Mouse (Mus musculus) hindbrain, embryonic 14.5 days (tissue): ENCODE results near the gene Gla. TPM values are rescaled to one million over a fixed set of nuclear protein-coding genes. Genes with fewer than 3 reads are reported as not detected.

ENCODE experiments used
- ATAC-seq: fragments of 200-750 bp; cut with Nextera tagmentation; 2 replicates; pipeline ENCODE4 v1.8.0; 2017; ENCODE audit warnings: moderate number of reproducible peaks, mild to moderate bottlenecking, moderate TSS enrichment, moderate library complexity; ENCODE audit not compliant: low FRiP score
- DNase-seq: peaks from one replicate; pipeline ENCODE4 v3.0.0-alpha.2; 2015; ENCODE audit warnings: low spot score
- H3K27ac ChIP-seq: fragments of 300-500 bp; sonication (generic); 2 replicates; pipeline ENCODE4 v1.5.1; 2014; ENCODE audit warnings: mild to moderate bottlenecking, moderate library complexity
- H3K27me3 ChIP-seq: fragments of 300-500 bp; sonication (generic); 2 replicates; pipeline ENCODE4 v1.6.1; 2014; ENCODE audit warnings: mild to moderate bottlenecking, low read length, mixed read lengths; ENCODE audit not compliant: control insufficient read depth, insufficient read depth
- H3K36me3 ChIP-seq: fragments of 300-500 bp; sonication (generic); replicated peaks from 2 replicates; pipeline ENCODE4 v1.6.1; 2014; ENCODE audit not compliant: control insufficient read depth, insufficient read depth
- H3K4me1 ChIP-seq: fragments of 300-500 bp; sonication (generic); replicated peaks from 2 replicates; pipeline ENCODE4 v1.6.1; 2014; ENCODE audit warnings: antibody characterized with exemption, low read length, mixed read lengths; ENCODE audit not compliant: control insufficient read depth, insufficient read depth
- H3K4me2 ChIP-seq: fragments of 300-500 bp; sonication (generic); replicated peaks from 2 replicates; pipeline ENCODE4 v1.6.1; 2014; ENCODE audit warnings: mild to moderate bottlenecking, moderate library complexity
- H3K4me3 ChIP-seq: fragments of 300-500 bp; sonication (generic); replicated peaks from 2 replicates; pipeline ENCODE4 v1.5.1; 2014; ENCODE audit warnings: mild to moderate bottlenecking, low read length
- H3K9ac ChIP-seq: fragments of 300-500 bp; sonication (generic); 2 replicates; pipeline ENCODE4 v1.6.1; 2014
- H3K9me3 ChIP-seq: fragments of 300-500 bp; sonication (generic); 2 replicates; pipeline ENCODE4 v1.6.1; 2016; ENCODE audit warnings: low read length; ENCODE audit not compliant: control insufficient read depth
- WGBS: fragments of 180-500 bp; shearing (Covaris S2); extraction: QIAGEN DNeasy Blood & Tissue Kit; methylation state at CpG from one replicate; pipeline ENCODE4 v1.1.7; 2014; 5-methylcytosine and 5-hydroxymethylcytosine counted together
- polyA plus RNA-seq: library from polyadenylated mRNA; unstranded; fragments of >200 nt; fragmentation: Nextera tagmentation; extraction: Ambion mirVana; gene quantifications from 2 replicates; pipeline ENCODE4 v1.2.1, GENCODE M21; 2014

Gene Gla
- polyA plus RNA-seq, 1 experiment from 2014 or later = 2.4 TPM

DNA sequence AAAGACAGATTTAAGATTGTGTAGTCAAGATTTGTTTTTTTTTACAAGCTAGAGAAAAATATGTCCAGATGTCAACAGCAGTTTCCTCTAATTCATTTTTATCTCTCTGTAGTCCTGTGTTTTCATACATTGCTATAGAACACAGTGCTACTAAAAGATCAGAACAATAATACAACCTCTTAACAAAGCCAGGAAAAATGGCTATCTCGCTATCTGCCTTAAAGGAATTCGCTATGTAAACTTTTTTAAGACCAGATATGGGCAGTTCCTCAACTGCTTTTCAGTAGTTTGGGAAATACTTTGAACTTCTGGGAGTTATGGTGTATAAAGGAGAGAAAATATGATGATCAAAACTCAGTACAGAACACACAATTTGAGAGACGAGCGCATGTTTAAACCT lies 22.4 kb upstream of the Gla start:
- Histone ChIP-seq H3K4me3 (no peak overlapping the region), H3K9me3 (no peaks in the 10 kb centered on the region), H3K27ac (no peak overlapping the region), H3K36me3 (no peaks in the 10 kb centered on the region), H3K4me2 (no peak overlapping the region), H3K27me3 (no peaks in the 10 kb centered on the region), H3K4me1 (peaks cover 11% of the 10 kb centered on the region; the same call in 1 of the 2 replicates), H3K9ac (no peak overlapping the region)
- DNase-seq = no peak
- ATAC-seq = no peak
- 89% methylated on average over 4 of the region's 4 CpGs for WGBS

DNA sequence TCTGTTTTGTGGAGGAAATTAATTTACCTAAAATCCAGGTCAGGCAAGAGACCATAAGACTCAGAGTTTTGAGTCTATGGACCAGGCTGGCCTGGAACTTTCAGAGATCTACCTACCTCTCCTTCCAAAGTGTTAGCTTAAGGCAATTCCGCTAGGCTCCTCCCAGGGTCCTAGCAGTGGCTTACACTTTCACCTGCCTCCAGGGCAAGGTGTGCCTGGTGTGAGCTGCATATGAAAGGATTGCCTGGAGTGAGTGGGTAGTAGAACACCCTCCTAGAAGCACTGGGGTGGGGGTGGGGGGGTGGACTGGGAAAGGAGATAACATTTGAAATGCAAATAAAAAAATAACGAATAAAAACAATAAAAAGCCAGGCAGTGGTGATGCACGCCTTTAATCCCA lies 20.8 kb upstream of the Gla start:
- no peaks in the 10 kb centered on the region for H3K36me3 ChIP-seq
- ATAC-seq (no peak), DNase-seq (no peak)
- H3K4me2 ChIP-seq = no peak overlapping the region
- H3K27ac ChIP-seq = no peak overlapping the region
- H3K4me3 ChIP-seq = no peak overlapping the region
- H3K9ac ChIP-seq = no peak overlapping the region
- 78% methylated on average over 3 of the region's 3 CpGs for WGBS
- H3K9me3 ChIP-seq = no peaks in the 10 kb centered on the region
- no peaks in the 10 kb centered on the region for H3K27me3 ChIP-seq
- H3K4me1 ChIP-seq = peaks cover 11% of the 10 kb centered on the region; the same call in 1 of the 2 replicates

DNA sequence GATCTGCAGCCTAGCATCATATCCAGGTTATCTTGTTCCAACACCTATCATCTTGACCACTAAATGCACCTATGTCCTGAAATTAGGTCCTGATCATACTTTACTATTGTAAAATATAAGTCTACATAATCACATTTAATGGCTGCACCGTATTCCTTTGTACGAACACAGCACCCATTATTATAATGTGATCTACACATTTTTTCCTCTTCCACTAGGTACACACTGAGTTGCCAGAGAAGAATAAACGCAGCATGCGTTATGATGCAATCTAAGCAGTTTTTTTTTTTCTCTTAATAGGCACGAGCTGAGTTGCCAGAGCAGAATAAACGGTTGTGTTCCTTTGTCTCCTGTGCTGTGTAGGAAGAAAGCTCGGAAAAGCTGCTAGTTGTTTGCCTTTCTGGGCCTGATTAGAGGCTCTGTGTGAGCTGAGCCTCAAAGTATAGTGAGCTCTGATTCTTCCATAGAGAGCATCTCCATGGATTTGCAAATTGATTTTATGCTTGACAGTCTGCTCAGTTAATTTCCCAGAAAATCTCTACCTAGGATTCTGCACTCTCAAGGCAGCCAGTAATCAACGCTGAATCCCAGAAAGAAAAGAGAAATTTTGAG lies 19.4 kb upstream of the Gla start:
- no peak overlapping the region for H3K4me3 ChIP-seq
- H3K27ac ChIP-seq = peak overlapping the region; percentile 82
- DNase-seq (peak; percentile 40), ATAC-seq (peak; percentile 82)
- peak overlapping the region; percentile 44; the same call in 1 of the 2 replicates for H3K9ac ChIP-seq
- no peak overlapping the region for H3K4me2 ChIP-seq
- 29% methylated on average over 8 of the region's 8 CpGs for WGBS
- no peaks in the 10 kb centered on the region for H3K27me3 ChIP-seq
- no peaks in the 10 kb centered on the region for H3K9me3 ChIP-seq
- peaks cover 11% of the 10 kb centered on the region; the same call in 1 of the 2 replicates for H3K4me1 ChIP-seq
- H3K36me3 ChIP-seq = no peaks in the 10 kb centered on the region

DNA sequence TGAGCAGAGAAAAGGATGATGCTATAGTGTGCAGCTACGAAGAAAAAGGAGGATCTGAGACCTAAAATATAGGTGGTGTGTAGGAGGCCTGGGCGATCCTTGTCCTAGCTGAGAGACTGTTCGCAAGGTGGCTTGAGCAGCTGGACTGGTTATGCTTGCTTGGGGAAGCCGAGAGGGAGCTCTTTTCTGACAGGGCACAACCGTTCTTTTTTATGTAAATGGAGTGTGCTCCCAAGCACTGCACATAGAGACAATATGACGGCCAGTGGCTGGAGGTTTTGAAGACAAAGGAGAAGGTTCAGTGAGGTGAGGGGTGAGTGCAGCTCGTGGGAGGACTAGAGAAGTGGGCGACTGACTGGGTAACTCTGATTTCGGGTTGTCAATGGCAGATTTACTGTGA lies 18.8 kb upstream of the Gla start:
- 0 out of 2 replicates have a peak overlapping the region, but pooled peaks have one; percentile 4 for H3K4me2 ChIP-seq
- peak overlapping the region; percentile 31 for H3K9ac ChIP-seq
- peaks cover 11% of the 10 kb centered on the region; the same call in 1 of the 2 replicates for H3K4me1 ChIP-seq
- 22% methylated on average over 9 of the region's 9 CpGs for whole genome bisulfite sequencing
- no peak for ATAC-seq
- H3K27ac ChIP-seq = peak overlapping the region; percentile 82
- DNase-seq = no peak
- no peaks in the 10 kb centered on the region for H3K27me3 ChIP-seq
- H3K36me3 ChIP-seq = no peaks in the 10 kb centered on the region
- no peaks in the 10 kb centered on the region for H3K9me3 ChIP-seq
- no peak overlapping the region for H3K4me3 ChIP-seq

DNA sequence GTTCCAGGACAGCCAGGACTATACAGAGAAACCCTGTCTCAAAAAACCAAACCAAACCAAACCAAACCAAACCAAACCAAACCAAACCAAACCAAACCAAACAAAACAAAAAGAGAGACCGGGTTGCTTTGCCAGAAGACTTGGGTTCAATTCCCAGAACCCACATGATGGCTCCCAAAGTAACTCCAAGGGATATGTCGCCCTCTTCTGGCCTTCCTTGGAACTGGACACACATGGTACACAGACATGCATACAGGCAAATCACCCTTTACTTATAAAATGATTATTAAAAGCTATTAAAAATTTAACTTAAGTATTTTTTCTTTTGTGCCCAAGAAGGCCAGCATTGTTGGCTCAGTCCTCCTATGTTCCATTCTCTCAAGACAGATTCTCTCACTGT lies 13.4 kb upstream of the Gla start:
- Histone ChIP-seq H3K27ac (no peak overlapping the region), H3K9me3 (no peaks in the 10 kb centered on the region), H3K4me1 (no peaks in the 10 kb centered on the region), H3K9ac (no peak overlapping the region), H3K4me2 (no peak overlapping the region), H3K27me3 (no peaks in the 10 kb centered on the region), H3K4me3 (no peak overlapping the region), H3K36me3 (no peaks in the 10 kb centered on the region)
- WGBS = 61% methylated on average over 2 of the region's 2 CpGs
- DNase-seq (no peak), ATAC-seq (no peak)

DNA sequence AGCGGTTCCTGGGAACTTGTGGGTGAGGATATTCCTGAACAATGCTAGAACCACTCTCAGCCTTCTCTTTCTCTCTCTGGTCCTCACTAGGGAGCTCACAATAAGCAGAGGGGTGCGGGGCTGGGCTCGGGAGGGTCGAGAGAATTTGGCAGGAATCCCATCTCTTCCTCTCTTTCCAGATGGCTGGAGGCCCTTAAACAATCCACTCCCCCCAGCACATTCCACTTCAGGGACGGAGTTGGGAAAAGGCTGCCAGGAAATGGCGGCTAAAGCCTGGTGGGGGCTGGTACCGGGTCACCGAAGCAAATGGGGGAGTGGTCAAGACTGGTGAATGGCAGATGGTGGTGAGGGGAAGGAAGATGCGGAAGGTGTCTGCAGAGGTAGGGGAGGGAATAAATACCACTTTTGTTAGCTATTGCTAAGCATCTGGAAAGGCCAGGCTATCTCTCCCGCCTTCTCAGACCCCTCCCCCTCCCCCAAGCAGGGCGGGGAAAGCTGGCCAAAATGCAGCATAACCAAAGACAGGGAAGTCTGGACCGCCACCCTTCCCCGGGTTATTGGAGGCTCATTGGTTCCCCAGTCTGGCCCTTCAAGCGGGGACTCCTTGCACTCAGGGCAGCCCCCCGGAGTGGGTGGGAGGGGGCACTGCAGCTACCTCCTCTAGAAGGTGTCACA lies 11.5 kb upstream of the Gla start:
- H3K4me1 ChIP-seq = no peaks in the 10 kb centered on the region
- H3K9me3 ChIP-seq = no peaks in the 10 kb centered on the region
- DNase-seq (peak; percentile 61), ATAC-seq (peak; percentile 88)
- H3K27ac ChIP-seq = peak overlapping the region; percentile 73
- H3K4me3 ChIP-seq = peak overlapping the region; percentile 27
- H3K9ac ChIP-seq = peak overlapping the region; percentile 58
- WGBS = 22% methylated on average over 15 of the region's 15 CpGs
- H3K4me2 ChIP-seq = peak overlapping the region; percentile 52
- H3K27me3 ChIP-seq = no peaks in the 10 kb centered on the region
- H3K36me3 ChIP-seq = 0 out of 2 replicates have a peak, but pooled peaks cover under 1% of the 10 kb centered on the region

DNA sequence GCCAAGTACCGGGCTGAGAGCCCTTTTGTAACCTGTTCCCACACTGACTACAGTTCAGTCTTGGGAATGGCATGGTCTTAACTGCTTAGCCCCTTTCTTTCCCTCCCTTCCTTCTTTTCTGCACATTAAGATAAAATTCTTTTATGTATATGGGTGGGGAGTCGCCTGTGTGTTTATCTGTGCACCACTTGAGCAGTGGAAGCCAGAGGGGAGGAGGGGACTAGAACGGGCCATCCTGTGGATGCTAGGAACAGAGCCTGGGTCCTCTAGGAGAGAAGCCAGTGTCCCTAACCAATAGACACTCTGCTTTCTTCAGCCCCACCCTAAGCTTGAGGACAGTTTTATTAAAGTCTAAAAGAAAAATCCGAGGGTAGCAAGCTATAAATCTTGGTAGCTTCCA lies 10.1 kb upstream of the Gla start:
- no peak overlapping the region for H3K27ac ChIP-seq
- no peak overlapping the region for H3K9ac ChIP-seq
- no peak overlapping the region for H3K4me2 ChIP-seq
- DNase-seq (no peak), ATAC-seq (no peak)
- no peak overlapping the region for H3K4me3 ChIP-seq
- H3K4me1 ChIP-seq = no peaks in the 10 kb centered on the region
- 0 out of 2 replicates have a peak, but pooled peaks cover 4% of the 10 kb centered on the region for H3K36me3 ChIP-seq
- 86% methylated on average over 4 of the region's 4 CpGs for WGBS
- H3K9me3 ChIP-seq = no peaks in the 10 kb centered on the region
- no peaks in the 10 kb centered on the region for H3K27me3 ChIP-seq

DNA sequence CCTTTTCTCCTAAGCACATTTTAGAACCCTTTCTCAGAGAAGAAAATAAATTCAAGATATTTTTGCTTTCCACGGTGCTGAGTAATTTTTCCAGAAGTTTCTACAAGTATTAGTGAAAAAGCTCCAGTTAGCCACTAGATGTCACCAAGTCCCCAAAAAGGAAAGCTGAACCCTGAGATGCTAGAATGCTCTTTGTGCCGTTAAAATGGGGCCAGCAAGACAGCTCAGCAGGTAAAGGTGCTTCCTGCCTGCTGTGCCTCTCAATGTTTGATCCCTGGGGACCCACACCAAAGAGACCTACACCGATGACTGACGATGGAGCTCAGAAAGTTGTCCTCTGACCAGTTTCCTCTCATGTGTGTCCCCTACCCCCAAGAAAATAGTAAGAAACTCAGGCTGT lies 8.5 kb upstream of the Gla start:
- ATAC-seq (no peak), DNase-seq (peak; percentile 72)
- no peaks in the 10 kb centered on the region for H3K4me1 ChIP-seq
- H3K27ac ChIP-seq = no peak overlapping the region
- no peaks in the 10 kb centered on the region for H3K27me3 ChIP-seq
- 42% methylated on average over 4 of the region's 4 CpGs for WGBS
- no peak overlapping the region for H3K9ac ChIP-seq
- 0 out of 2 replicates have a peak, but pooled peaks cover 4% of the 10 kb centered on the region for H3K36me3 ChIP-seq
- no peak overlapping the region for H3K4me2 ChIP-seq
- H3K9me3 ChIP-seq = no peaks in the 10 kb centered on the region
- H3K4me3 ChIP-seq = no peak overlapping the region

DNA sequence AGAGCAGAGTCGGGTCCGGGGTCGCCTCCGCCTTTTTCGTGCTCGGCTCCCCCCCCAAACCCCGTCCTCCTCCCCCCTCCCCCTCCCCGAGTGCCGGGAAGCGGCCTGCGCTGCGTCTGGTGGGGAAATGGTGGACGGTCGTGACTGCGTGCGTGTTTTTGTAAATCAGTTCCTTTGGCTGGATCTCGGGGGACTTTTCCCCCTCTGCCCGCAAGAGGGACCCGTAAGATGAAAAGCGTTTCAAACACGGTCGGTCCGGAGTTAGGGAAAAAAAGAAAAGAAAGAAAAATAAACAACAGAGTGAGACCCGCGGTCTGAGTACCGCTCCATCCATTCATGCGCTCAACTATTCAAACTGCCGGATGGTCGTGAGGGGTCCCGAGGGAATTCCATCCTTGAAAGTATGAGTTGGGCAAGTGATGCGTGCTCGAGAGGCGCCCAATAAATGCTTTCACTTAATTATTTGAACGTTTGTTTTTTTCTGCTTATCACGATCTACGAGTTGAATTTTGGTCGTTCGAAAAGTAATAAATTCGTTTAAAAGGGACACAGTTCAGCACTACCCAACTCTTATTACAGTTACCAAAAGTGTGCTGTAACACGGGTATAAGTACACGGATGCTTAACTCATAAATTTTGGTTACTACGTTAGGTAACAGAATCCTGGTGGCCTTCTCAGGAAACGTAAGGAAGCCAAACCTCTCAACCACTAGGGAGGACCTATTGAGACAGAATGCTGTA lies 625 bp upstream of the Gla start:
- H3K4me2 ChIP-seq = peak overlapping the region; percentile 63
- peak overlapping the region; percentile 96 for H3K27ac ChIP-seq
- DNase-seq (peak; percentile 56), ATAC-seq (peak; percentile 86)
- no peaks in the 10 kb centered on the region for H3K27me3 ChIP-seq
- no peaks in the 10 kb centered on the region for H3K9me3 ChIP-seq
- peaks cover 13% of the 10 kb centered on the region; the same call in 1 of the 2 replicates for H3K4me1 ChIP-seq
- peak overlapping the region; percentile 63 for H3K9ac ChIP-seq
- 17% methylated on average over 35 of the region's 43 CpGs for WGBS
- H3K4me3 ChIP-seq = peak overlapping the region; percentile 50
- H3K36me3 ChIP-seq = no peaks in the 10 kb centered on the region
